Mouse (Mus musculus) small intestine, adult 2 months (tissue): ENCODE results near the gene Spata48.

Source experiments
- CTCF ChIP-seq: fragments of 200-500 bp; IDR thresholded peaks from 2 replicates; pipeline ENCODE4 v1.5.1; 2012; ENCODE audit warnings: low read depth, mild to moderate bottlenecking, control low read depth, inconsistent platforms, low read length, moderate library complexity, mixed read lengths; ENCODE audit not compliant: insufficient replicate concordance, insufficient read length; ENCODE audit errors: extremely low read depth
- POLR2A ChIP-seq: fragments of 200-500 bp; IDR thresholded peaks from 2 replicates; pipeline ENCODE4 v1.6.1; 2012; ENCODE audit warnings: low read depth, mild to moderate bottlenecking, control low read depth, inconsistent platforms, low read length, moderate library complexity

GRCm38 (mm10) chr11:11492044-11492443 lies 30.1 kb downstream of the Spata48 start:
- no peak for TF ChIP-seq POLR2A
- no peak for TF ChIP-seq CTCF
